Mouse (Mus musculus): ENCODE data around the gene Kalrn. TPM values are rescaled to one million over a fixed set of nuclear protein-coding genes. Genes with fewer than 3 reads are reported as not detected.

Gene Kalrn
- polyA plus RNA-seq, 1 experiment = 0.15 TPM

DNA sequence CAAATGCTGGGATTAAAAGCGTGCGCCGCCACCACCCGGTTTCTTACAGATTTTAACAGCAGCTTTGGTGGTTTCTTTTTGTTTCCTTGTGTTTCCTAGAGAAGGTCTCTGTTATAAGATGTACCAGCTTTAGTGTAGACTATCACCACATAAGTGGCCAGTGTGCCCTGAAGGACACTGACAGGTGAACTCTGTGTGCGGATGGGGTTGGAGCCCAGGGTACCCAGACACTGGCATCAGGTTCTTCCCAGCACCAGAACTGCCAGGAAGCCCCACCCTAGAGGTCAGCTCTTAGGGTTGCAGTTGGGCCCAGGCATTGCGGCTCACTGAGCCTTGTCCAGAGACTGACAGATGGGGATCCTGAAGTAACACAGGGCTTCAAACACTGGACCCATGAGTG lies 629.9 kb downstream of the Kalrn start:
- no peaks in the 10 kb centered on the region for H3K4me1 ChIP-seq (ENCODE audit: control insufficient read depth)
- no peaks in the 10 kb centered on the region; the same call in 1 of the 2 replicates for H3K36me3 ChIP-seq (ENCODE audit: control insufficient read depth)
- TF ChIP-seq TAL1 (IDR thresholded peaks at IDR 0.05; ENCODE audit: low read length) (no peak), GATA1 (IDR thresholded peaks at IDR 0.05; ENCODE audit: low read length) (no peak)
- no peaks in the 10 kb centered on the region for H3K27me3 ChIP-seq (ENCODE audit: control insufficient read depth)
- no peak overlapping the region for H3K4me3 ChIP-seq (replicated peaks)
- H3K9me3 ChIP-seq (ENCODE audit: control insufficient read depth, low read length) = no peaks in the 10 kb centered on the region

- no peaks in the 10 kb centered on the region for H3K27me3 ChIP-seq (ENCODE audit: control insufficient read depth)
- TF ChIP-seq TAL1 (IDR thresholded peaks at IDR 0.05; ENCODE audit: low read length) (no peak), GATA1 (IDR thresholded peaks at IDR 0.05; ENCODE audit: low read length) (no peak)
- no peak overlapping the region for H3K4me3 ChIP-seq (replicated peaks)
Observed at GRCm38 (mm10) chr16:33942341-33942740, 631.0 kb downstream of the Kalrn start.

GRCm38 (mm10) chr16:33941271-33941781 lies 632.0 kb downstream of the Kalrn start:
- H3K4me3 ChIP-seq (replicated peaks) = no peak overlapping the region
- no peaks in the 10 kb centered on the region; the same call in 1 of the 2 replicates for H3K36me3 ChIP-seq (ENCODE audit: control insufficient read depth)
- TF ChIP-seq TAL1 (IDR thresholded peaks at IDR 0.05; ENCODE audit: low read length) = no peak
- no peak for TF ChIP-seq GATA1 (IDR thresholded peaks at IDR 0.05; ENCODE audit: low read length)
- no peaks in the 10 kb centered on the region for H3K9me3 ChIP-seq (ENCODE audit: control insufficient read depth, low read length)
- H3K27me3 ChIP-seq (ENCODE audit: control insufficient read depth) = no peaks in the 10 kb centered on the region
- H3K4me1 ChIP-seq (ENCODE audit: control insufficient read depth) = no peaks in the 10 kb centered on the region

More at GRCm38 (mm10) chr16:33942341-33942740, 631.0 kb downstream of the Kalrn start:
- Histone ChIP-seq H3K4me1 (ENCODE audit: control insufficient read depth) (no peaks in the 10 kb centered on the region), H3K36me3 (ENCODE audit: control insufficient read depth) (no peaks in the 10 kb centered on the region; the same call in 1 of the 2 replicates), H3K9me3 (ENCODE audit: control insufficient read depth, low read length) (no peaks in the 10 kb centered on the region)

DNA sequence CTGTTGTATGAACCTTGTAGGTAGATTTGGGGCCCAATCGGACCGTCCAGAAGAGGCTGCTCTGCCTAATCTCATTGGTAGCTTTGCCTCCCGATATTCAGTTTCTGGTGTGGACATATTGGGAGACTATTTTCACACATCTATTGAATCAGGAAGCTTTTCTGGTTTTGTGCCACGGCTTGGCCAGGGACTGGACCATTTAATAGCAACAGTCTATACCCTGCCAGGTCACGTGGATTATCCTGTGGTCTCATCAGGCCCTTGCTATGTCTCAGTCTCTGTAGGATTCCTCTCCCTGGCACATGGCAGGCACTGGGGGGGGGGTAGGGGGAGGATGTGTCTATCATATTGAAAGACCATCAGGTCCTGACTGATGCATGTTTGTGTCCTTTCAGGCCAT lies 633.2 kb downstream of the Kalrn start:
- TF ChIP-seq TAL1 (IDR thresholded peaks at IDR 0.05; ENCODE audit: low read length) (no peak), GATA1 (IDR thresholded peaks at IDR 0.05; ENCODE audit: low read length) (no peak)
- Histone ChIP-seq H3K4me3 (replicated peaks) (no peak overlapping the region), H3K27me3 (ENCODE audit: control insufficient read depth) (no peaks in the 10 kb centered on the region), H3K9me3 (ENCODE audit: control insufficient read depth, low read length) (no peaks in the 10 kb centered on the region), H3K36me3 (ENCODE audit: control insufficient read depth) (no peaks in the 10 kb centered on the region; the same call in 1 of the 2 replicates), H3K4me1 (ENCODE audit: control insufficient read depth) (no peaks in the 10 kb centered on the region)

DNA sequence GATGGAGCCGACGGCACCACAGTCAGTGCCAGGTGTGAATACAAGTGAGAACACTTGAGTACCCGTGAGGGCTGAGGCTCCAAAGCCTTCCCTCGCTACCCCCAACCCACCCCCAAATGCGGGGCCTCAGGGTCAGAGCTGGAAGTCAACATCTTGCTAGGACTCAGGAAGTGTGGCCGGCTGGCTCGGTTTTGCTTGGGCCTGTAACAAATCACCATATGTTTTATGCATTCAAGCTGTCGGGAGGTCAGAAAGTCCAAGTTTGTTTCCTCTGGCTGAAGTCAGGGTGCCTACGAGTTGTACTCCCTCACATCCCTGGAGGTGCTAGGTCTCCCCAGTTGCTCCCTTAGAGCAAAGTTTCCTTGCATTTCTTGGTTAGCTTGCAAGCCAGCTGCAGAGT lies 633.7 kb downstream of the Kalrn start:
- TF ChIP-seq TAL1 (IDR thresholded peaks at IDR 0.05; ENCODE audit: low read length) = no peak
- TF ChIP-seq GATA1 (IDR thresholded peaks at IDR 0.05; ENCODE audit: low read length) = no peak
- H3K9me3 ChIP-seq (ENCODE audit: control insufficient read depth, low read length) = no peaks in the 10 kb centered on the region
- H3K4me1 ChIP-seq (ENCODE audit: control insufficient read depth) = no peaks in the 10 kb centered on the region
- H3K36me3 ChIP-seq (ENCODE audit: control insufficient read depth) = no peaks in the 10 kb centered on the region; the same call in 1 of the 2 replicates
- H3K4me3 ChIP-seq (replicated peaks) = no peak overlapping the region
- no peaks in the 10 kb centered on the region for H3K27me3 ChIP-seq (ENCODE audit: control insufficient read depth)

DNA sequence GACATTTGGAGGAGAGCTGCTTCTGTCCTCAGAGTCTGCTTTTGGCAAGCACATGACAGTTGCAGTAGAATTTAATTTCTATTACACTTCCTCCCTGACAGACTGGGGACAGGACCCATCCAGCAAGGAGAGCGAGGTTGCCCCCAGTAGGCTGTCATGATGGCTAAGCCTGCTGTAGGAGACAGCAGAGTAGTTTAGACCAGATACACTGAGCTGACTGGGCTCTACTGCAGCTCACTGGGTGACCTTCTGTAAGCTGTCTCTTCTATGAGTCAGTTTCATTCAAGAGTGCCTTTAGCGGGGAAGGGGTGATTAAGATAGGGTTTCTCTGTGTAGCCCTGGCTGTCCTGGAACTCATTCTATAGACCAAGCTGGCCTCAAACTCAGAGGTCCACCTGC lies 634.2 kb downstream of the Kalrn start:
- Histone ChIP-seq H3K4me3 (replicated peaks) (no peak overlapping the region), H3K27me3 (ENCODE audit: control insufficient read depth) (no peaks in the 10 kb centered on the region), H3K36me3 (ENCODE audit: control insufficient read depth) (no peaks in the 10 kb centered on the region; the same call in 1 of the 2 replicates), H3K9me3 (ENCODE audit: control insufficient read depth, low read length) (no peaks in the 10 kb centered on the region), H3K4me1 (ENCODE audit: control insufficient read depth) (no peaks in the 10 kb centered on the region)
- TF ChIP-seq TAL1 (IDR thresholded peaks at IDR 0.05; ENCODE audit: low read length) (no peak), GATA1 (IDR thresholded peaks at IDR 0.05; ENCODE audit: low read length) (no peak)

DNA sequence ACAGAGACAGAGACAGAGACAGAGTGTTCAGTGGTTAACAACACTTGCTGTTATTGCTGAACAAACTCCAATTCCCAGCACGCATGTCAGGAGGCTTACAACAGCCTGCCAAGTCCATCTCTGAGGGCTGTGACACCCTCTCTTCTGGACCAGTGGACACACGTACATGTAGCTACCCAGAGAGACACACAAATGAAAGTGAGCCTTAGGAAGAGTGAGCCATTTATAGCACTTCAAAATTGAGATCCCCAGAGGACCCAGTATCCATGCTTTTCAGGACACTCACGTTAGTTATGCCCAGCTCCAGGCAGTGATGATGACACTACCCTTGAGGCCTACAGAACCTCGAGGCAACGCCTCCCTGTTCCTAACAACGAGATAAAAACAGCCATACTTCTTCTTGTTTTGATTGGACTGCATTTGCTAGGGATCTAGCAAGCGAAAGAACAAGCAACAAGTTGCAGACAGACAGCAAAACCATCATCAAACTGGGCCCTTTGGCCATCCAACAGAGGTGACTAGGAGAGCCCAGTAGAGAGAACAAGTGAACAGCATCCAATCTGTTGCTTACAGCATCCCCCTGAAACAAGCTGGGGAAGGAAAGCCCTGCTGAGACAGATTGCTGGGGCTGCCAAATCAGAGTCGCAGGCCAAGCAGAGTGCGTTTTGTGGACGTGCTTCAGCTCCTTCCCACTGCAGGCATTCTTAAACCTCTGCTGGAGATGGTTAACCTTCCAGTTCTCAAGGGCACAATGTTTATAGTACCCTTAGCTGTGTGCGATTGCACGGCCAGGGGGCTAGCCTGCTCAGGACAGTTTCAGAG lies 634.8 kb downstream of the Kalrn start:
- no peak for TF ChIP-seq TAL1 (IDR thresholded peaks at IDR 0.05; ENCODE audit: low read length)
- Histone ChIP-seq H3K4me1 (ENCODE audit: control insufficient read depth) (no peaks in the 10 kb centered on the region), H3K36me3 (ENCODE audit: control insufficient read depth) (no peaks in the 10 kb centered on the region; the same call in 1 of the 2 replicates), H3K27me3 (ENCODE audit: control insufficient read depth) (no peaks in the 10 kb centered on the region), H3K9me3 (ENCODE audit: control insufficient read depth, low read length) (no peaks in the 10 kb centered on the region), H3K4me3 (replicated peaks) (no peak overlapping the region)

- Histone ChIP-seq H3K36me3 (ENCODE audit: control insufficient read depth) (no peaks in the 10 kb centered on the region; the same call in 1 of the 2 replicates), H3K4me3 (replicated peaks) (no peak overlapping the region), H3K27me3 (ENCODE audit: control insufficient read depth) (no peaks in the 10 kb centered on the region), H3K9me3 (ENCODE audit: control insufficient read depth, low read length) (no peaks in the 10 kb centered on the region), H3K4me1 (ENCODE audit: control insufficient read depth) (no peaks in the 10 kb centered on the region)
- TF ChIP-seq TAL1 (IDR thresholded peaks at IDR 0.05; ENCODE audit: low read length) (no peak), GATA1 (IDR thresholded peaks at IDR 0.05; ENCODE audit: low read length) (no peak)
Observed at GRCm38 (mm10) chr16:33937567-33937966, 635.8 kb downstream of the Kalrn start.

- H3K27me3 ChIP-seq (ENCODE audit: control insufficient read depth) = no peaks in the 10 kb centered on the region
- no peaks in the 10 kb centered on the region for H3K4me1 ChIP-seq (ENCODE audit: control insufficient read depth)
- no peaks in the 10 kb centered on the region; the same call in 1 of the 2 replicates for H3K36me3 ChIP-seq (ENCODE audit: control insufficient read depth)
Observed at GRCm38 (mm10) chr16:33936885-33937284, 636.4 kb downstream of the Kalrn start.

More at GRCm38 (mm10) chr16:33936885-33937284, 636.4 kb downstream of the Kalrn start:
- TF ChIP-seq GATA1 (IDR thresholded peaks at IDR 0.05; ENCODE audit: low read length) (no peak), TAL1 (IDR thresholded peaks at IDR 0.05; ENCODE audit: low read length) (no peak)
- Histone ChIP-seq H3K9me3 (ENCODE audit: control insufficient read depth, low read length) (no peaks in the 10 kb centered on the region), H3K4me3 (replicated peaks) (no peak overlapping the region)
